Mouse (Mus musculus) kidney, adult 8-10 months (tissue): Measurements from ENCODE around the gene Skor1.

Source experiments
- DNase-seq, 2 experiments: peaks; one replicate each; pipeline ENCODE4 v3.0.0; 2022

The Skor1 gene

GRCm38 (mm10) chr9:63132673-63133601 lies 15.8 kb downstream of the Skor1 start:
- DNase-seq, result peak; percentile 95 to 97

GRCm38 (mm10) chr9:63131957-63132602 lies 16.7 kb downstream of the Skor1 start:
- DNase-seq, result peak; percentile 52 to 59

DNA sequence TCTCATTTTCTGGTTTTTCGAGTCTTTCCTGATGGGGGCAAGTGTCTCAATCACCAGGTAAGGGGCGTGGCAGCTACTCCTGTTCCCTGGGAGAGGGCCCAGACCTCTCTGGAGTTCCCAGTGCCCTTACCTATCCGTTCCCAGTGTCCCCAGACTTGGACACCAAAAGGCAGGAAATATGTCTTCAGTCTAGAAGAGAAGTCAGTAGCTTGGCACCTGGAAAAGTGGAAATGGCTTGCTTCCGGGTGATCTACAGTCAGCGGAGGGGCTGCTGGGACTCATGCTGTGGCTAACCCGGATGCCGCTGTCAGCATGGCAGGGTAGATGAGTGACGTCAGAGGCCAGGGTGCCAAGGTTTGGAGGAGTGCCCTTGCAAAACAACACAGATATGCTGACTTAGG lies 19.1 kb downstream of the Skor1 start:
- DNase-seq, result peak in 1 of 2 experiments; percentile 42

DNA sequence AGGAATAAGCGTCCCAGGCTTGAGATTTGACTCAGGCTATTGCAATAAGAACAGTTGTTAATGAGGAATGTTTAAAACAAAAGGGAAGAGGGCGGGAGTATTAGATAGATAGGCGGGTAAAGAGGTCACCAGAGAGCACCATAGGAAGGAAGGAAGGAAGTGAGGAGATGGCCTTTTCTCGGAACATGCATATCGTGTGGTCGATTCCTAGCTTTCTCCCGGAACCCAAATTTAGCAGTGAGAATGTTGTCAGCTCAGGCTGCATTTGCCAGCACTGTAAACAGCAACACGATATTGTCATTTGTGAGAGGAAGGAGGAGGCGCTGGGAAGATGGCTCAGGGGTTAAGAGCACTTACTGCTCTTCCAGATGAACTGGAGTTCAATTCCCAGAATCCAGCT lies 24.2 kb downstream of the Skor1 start:
- DNase-seq, result no peak

- peak; percentile 90 to 92 for DNase-seq
Measured at GRCm38 (mm10) chr9:63123451-63124438, 25.0 kb downstream of the Skor1 start.

DNA sequence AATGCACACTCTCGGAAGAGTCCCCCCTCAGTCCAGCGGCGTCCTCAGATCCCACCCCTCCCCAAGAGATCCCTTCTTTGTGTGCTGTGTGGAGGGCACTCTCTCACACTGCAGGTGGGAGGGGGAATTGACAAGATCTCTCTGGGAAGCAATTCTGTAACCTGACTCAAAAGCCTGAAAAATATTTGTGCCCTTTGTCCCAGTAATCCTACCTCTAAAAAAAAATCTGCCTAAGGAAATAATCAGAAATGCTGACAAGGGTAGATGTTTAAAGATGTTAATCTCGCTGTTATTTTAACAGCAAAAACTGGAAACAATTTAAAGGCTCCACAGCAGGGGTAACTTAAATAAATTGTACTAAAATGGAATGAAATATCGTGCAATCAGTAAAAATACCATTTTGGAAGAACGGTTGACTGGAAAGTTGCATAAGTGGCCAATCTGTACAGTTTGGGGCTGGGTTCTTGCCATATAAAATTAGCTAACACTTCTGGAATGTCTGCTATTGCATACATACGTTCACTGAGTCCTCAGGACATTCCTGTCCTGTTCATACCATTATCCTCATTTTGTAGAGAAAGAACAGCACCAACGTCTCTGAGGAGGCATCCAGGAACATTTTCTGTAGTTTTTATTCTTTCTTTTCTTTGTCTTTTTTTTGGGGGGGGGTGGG lies 26.5 kb downstream of the Skor1 start:
- no peak for DNase-seq

GRCm38 (mm10) chr9:63118385-63118784 lies 30.4 kb downstream of the Skor1 start:
- DNase-seq, result no peak

GRCm38 (mm10) chr9:63112514-63112913 lies 36.2 kb downstream of the Skor1 start:
- no peak for DNase-seq

- DNase-seq, result peak in 1 of 2 experiments; percentile 41
Measured at GRCm38 (mm10) chr9:63109782-63110087, 39.0 kb downstream of the Skor1 start.

DNA sequence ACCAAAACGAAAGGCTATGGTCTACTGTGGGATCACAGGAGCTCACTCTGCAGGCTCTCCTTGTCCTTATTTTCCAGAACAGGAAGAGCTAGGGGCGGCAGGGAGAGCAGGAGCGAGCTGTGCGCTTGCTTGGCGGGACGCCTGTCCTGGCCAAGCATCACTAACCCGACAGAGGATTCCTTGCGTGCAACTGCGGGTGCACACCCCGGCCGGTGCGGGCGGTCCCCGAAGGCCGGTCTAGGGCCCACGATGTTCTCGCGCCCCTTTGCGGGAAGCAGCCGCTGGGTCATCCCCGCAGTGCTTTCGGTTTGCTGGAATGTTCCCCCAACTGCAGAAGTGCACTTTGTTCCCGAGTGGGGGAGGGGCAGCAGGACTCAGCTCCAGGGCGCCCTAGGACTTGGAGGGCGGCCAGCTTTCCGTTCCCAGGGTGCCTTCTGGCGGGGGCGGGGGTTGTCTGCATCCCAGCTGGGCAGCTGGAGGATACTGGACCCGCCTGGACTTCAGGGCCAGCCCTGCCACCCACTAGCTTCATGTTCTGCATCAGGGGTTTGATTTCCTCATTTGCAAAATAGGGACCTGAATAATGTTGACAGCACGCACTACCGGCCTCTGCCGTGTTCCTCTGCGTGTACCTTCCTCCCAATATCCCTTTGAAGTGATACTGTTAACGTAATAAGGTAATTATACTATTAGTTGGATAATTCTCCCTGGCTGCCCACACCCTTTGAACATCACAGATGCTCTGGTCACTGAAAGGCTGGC lies 39.6 kb downstream of the Skor1 start:
- peak; percentile 97 to 99 for DNase-seq

DNA sequence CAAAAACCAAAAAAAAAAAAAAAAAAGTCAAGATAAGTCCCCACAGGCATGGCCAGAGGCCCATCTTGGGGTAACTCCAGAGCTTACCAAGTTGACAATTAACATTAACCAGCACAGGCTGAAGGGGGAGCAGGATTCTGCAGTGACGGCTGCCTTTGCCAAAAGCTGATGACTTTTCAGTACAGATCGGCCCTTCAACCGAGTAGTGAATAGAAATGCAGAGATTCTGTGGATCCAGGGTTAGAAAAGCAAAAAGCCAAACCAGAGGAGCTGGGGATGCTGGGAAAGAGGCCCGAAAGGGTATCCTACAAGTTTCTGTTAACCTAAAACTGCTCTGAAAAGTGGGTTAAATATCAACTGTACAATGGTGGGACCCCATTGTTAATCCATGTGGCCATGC lies 40.2 kb downstream of the Skor1 start:
- peak; percentile 56 to 69 for DNase-seq

GRCm38 (mm10) chr9:63100660-63101059 lies 48.1 kb downstream of the Skor1 start:
- no peak for DNase-seq

DNA sequence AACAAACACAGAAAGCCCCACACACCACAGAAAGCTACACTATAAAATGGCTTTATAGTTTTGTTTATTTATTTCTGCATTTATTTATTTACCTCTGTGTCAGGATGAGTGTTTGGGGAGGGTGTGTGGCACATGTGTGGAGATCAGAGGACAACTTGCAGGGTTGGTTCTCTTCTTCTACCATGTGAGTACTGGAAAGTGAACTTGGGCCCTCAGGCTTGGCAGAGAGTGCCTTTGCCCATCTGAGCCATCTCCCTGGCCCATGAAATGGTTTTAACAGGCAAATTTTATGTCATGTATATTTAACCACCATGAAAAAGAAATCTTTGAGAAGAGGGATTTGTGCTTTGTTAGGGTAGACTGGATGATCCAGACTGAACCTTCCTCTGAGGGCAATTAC lies 48.9 kb downstream of the Skor1 start:
- DNase-seq, result no peak

GRCm38 (mm10) chr9:63099344-63099743 lies 49.4 kb downstream of the Skor1 start:
- DNase-seq, result no peak

DNA sequence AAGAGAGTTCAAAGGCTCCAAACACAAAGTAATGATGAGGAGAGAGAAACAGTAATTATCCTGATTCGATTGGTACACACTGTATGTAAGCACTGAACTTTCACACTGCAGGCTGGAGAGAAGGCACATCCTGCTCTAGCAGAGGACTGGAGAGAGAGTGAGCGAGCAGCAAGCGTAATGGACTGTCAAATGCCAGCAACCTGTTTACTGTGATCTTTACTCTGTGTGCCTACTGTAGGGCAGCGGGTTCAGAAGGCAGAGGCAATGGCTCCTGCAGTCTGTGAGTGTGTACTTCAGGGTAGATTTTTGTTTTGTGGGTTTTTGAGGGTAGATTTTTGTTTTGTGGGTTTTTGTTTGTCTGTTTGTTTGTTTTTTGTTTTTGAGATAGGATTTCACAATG lies 49.9 kb downstream of the Skor1 start:
- DNase-seq, result no peak

DNA sequence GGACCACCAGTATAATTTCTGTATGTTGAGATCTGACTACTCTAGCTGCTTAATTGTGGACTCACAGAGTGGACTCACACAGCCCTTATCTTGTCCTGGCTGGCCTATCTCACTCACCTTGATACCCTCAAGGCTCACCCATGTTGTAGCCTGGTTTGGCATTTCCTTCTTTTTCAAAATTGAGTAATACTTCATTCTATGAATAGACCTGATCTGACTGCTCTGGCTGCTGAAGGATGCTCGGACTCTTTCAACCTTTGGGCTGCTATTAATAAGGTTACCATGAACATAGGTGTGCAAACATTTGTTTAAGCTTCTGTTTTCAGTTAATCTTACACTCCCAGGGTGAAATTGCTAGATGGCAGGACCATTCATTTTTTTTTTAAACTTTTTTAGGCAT lies 51.6 kb downstream of the Skor1 start:
- no peak for DNase-seq

DNA sequence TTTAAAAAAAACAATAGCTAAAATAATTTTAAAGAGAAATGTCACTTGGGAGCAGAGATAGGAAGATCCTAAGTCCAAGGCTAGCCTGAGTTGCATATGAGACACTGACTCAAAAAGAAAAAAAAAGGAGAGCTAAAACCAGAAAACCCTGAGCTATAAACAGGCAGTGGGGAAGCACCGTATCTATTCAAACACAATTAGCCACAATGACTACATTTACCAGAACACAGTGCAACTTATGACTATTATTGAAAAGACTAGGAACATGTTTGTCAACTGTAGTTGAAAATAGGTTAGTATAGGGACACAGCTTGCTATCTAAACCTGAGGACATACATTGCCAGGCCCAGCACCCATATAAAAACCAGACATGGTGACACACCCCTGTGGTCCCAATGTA lies 54.7 kb downstream of the Skor1 start:
- DNase-seq, result no peak

- no peak for DNase-seq
Measured at GRCm38 (mm10) chr9:63092567-63092966, 56.2 kb downstream of the Skor1 start.

GRCm38 (mm10) chr9:63091971-63092528 lies 56.7 kb downstream of the Skor1 start:
- peak; percentile 43 to 62 for DNase-seq

GRCm38 (mm10) chr9:63091101-63091921 lies 57.5 kb downstream of the Skor1 start:
- DNase-seq, result peak; percentile 70 to 72
